Mouse (Mus musculus) liver, embryonic 11.5 days (tissue): ENCODE data around the gene Myl12a. TPM values are rescaled to one million over a fixed set of nuclear protein-coding genes. Genes with fewer than 3 reads are reported as not detected.

ENCODE experiments used
- ATAC-seq: fragments of 200-750 bp; cut with Nextera tagmentation; replicated peaks from 2 replicates; pipeline ENCODE4 v1.8.0; 2017; ENCODE audit warnings: moderate number of reproducible peaks, mild to moderate bottlenecking, moderate TSS enrichment, moderate library complexity; ENCODE audit not compliant: low FRiP score
- DNase-seq: peaks from one replicate; pipeline ENCODE4 v3.0.0-alpha.2; 2017; ENCODE audit warnings: low spot score
- H3K27ac ChIP-seq: fragments of 300-500 bp; sonication (generic); 2 replicates; pipeline ENCODE4 v1.5.1; 2014; ENCODE audit warnings: mild to moderate bottlenecking, low read depth, low read length, control low read depth
- H3K27me3 ChIP-seq: fragments of 300-500 bp; sonication (generic); replicated peaks from 2 replicates; pipeline ENCODE4 v1.6.1; 2014; ENCODE audit warnings: low read length, mixed read lengths; ENCODE audit not compliant: control insufficient read depth, insufficient read depth
- H3K36me3 ChIP-seq: fragments of 300-500 bp; sonication (generic); 2 replicates; pipeline ENCODE4 v1.6.1; 2014; ENCODE audit warnings: mild to moderate bottlenecking, low read length, moderate library complexity, mixed read lengths; ENCODE audit not compliant: control insufficient read depth, insufficient read depth
- H3K4me1 ChIP-seq: fragments of 300-500 bp; sonication (generic); replicated peaks from 2 replicates; pipeline ENCODE4 v1.6.1; 2014; ENCODE audit warnings: low read length, mixed read lengths; ENCODE audit not compliant: control insufficient read depth, insufficient read depth
- H3K4me2 ChIP-seq: fragments of 300-500 bp; sonication (generic); 2 replicates; pipeline ENCODE4 v1.6.1; 2014; ENCODE audit warnings: mild to moderate bottlenecking, control low read depth, moderate library complexity
- H3K4me3 ChIP-seq: fragments of 300-500 bp; sonication (generic); 2 replicates; pipeline ENCODE4 v1.5.1; 2014; ENCODE audit warnings: low read depth, low read length, control low read depth
- H3K9ac ChIP-seq: fragments of 300-500 bp; sonication (generic); 2 replicates; pipeline ENCODE4 v1.6.1; 2014; ENCODE audit warnings: low read depth, low read length, control low read depth
- H3K9me3 ChIP-seq: fragments of 300-500 bp; sonication (generic); 2 replicates; pipeline ENCODE4 v1.6.1; 2016; ENCODE audit warnings: low read length, inconsistent platforms, mixed read lengths; ENCODE audit not compliant: control insufficient read depth
- WGBS: fragments of 180-500 bp; shearing (Covaris S2); extraction: QIAGEN DNeasy Blood & Tissue Kit; methylation state at CpG from one replicate; pipeline ENCODE4 v1.1.7; 2014; 5-methylcytosine and 5-hydroxymethylcytosine counted together
- polyA plus RNA-seq: library from polyadenylated mRNA; unstranded; fragments of >200 nt; fragmentation: Nextera tagmentation; extraction: Ambion mirVana; gene quantifications from 2 replicates; pipeline ENCODE4 v1.2.1, GENCODE M21; 2014

Myl12a gene
- polyA plus RNA-seq, 1 experiment from 2014 or later, result 442 TPM

- H3K9ac ChIP-seq, result no peak overlapping the region
- ATAC-seq (no peak), DNase-seq (peak; percentile 1)
- no peak overlapping the region for H3K4me2 ChIP-seq
- H3K9me3 ChIP-seq, result no peaks in the 10 kb centered on the region
- no peaks in the 10 kb centered on the region for H3K36me3 ChIP-seq
- no peak overlapping the region for H3K27ac ChIP-seq
- 73% methylated on average over 5 of the region's 5 CpGs for whole genome bisulfite sequencing
- H3K27me3 ChIP-seq, result no peaks in the 10 kb centered on the region
- H3K4me3 ChIP-seq, result no peak overlapping the region
- no peaks in the 10 kb centered on the region for H3K4me1 ChIP-seq
Measured at GRCm38 (mm10) chr17:71034472-71034871, 31.8 kb upstream of the Myl12a start.

- DNase-seq, result no peak
- Histone ChIP-seq H3K4me1 (no peaks in the 10 kb centered on the region), H3K4me2 (no peak overlapping the region), H3K27ac (no peak overlapping the region), H3K36me3 (no peaks in the 10 kb centered on the region), H3K9me3 (no peaks in the 10 kb centered on the region), H3K9ac (no peak overlapping the region), H3K4me3 (no peak overlapping the region), H3K27me3 (no peaks in the 10 kb centered on the region)
- ATAC-seq, result no peak
- WGBS, result 82% methylated on average over 10 of the region's 10 CpGs
Measured at GRCm38 (mm10) chr17:71032719-71033118, 30.0 kb upstream of the Myl12a start.

- ATAC-seq, result no peak
- WGBS, result 91% methylated on average over 3 of the region's 3 CpGs
- no peak overlapping the region for H3K4me2 ChIP-seq
- H3K4me1 ChIP-seq, result no peaks in the 10 kb centered on the region
- no peaks in the 10 kb centered on the region for H3K36me3 ChIP-seq
- H3K9ac ChIP-seq, result no peak overlapping the region
- no peaks in the 10 kb centered on the region for H3K27me3 ChIP-seq
- DNase-seq, result no peak
- no peaks in the 10 kb centered on the region for H3K9me3 ChIP-seq
- H3K4me3 ChIP-seq, result no peak overlapping the region
- no peak overlapping the region for H3K27ac ChIP-seq
Measured at GRCm38 (mm10) chr17:71027186-71027585, 24.5 kb upstream of the Myl12a start.

DNA sequence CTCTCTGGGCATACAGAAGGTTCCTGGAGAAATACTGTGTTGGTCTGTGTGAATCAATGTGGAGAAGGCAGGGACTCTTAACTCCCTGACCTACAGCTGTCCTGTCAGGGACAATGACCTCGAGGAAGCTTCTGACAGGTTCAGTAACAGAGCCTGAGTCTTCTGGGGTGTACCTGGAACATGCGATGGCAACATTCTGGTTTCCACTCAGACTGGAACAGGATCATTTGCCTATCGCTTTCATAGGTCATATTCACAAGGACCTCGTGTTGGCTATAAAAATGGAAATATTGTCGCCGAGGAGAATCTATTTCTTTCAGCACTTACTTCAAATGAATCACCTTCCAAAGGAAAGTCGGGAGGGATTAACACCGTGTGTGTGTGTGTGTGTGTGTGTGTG is 23.2 kb upstream of the Myl12a start:
- Histone ChIP-seq H3K9me3 (no peaks in the 10 kb centered on the region), H3K4me1 (no peaks in the 10 kb centered on the region), H3K36me3 (no peaks in the 10 kb centered on the region), H3K27me3 (no peaks in the 10 kb centered on the region), H3K4me3 (no peak overlapping the region), H3K9ac (no peak overlapping the region), H3K27ac (no peak overlapping the region), H3K4me2 (no peak overlapping the region)
- 79% methylated on average over 8 of the region's 8 CpGs for WGBS
- no peak for DNase-seq
- no peak for ATAC-seq

DNA sequence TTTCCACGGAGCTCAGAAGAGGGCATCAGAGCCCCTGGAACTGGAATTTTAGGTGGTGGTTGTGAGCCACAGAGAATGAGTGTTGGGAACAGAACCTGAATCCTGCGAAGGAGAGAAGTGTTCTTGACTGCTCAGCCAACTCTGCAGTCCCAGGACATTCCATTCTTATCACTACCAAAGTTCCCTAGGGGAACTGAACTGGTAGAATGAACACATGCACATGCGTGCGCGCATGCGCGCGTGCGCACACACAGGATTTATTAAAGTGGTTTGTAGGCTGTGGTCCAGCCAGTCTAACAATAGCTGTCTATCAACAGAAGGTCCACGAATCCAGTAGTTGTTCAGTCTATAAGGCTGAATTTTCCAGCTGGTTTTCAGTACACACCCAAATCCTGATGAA is 21.4 kb upstream of the Myl12a start:
- Histone ChIP-seq H3K9me3 (no peaks in the 10 kb centered on the region), H3K4me2 (no peak overlapping the region), H3K27ac (no peak overlapping the region), H3K9ac (no peak overlapping the region), H3K4me1 (peaks cover 8% of the 10 kb centered on the region), H3K27me3 (no peaks in the 10 kb centered on the region), H3K4me3 (no peak overlapping the region), H3K36me3 (no peaks in the 10 kb centered on the region)
- no peak for DNase-seq
- 90% methylated on average over 10 of the region's 10 CpGs for WGBS
- no peak for ATAC-seq

DNA sequence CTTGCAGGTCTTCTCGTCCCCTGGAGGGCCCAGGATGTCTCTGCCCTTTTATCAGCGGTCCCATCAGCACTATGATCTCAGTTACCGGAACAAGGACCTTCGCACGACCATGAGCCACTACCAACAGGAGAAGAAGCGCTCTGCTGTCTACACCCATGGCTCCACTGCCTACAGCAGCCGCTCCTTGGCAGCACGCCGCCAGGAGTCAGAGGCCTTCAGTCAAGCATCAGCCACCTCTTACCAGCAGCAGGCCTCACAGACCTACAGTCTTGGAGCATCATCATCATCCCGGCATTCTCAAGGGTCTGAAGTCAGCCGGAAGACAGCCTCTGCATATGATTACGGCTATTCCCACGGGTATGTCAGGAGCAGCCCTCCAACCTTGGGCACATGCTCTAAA is 20.2 kb upstream of the Myl12a start:
- H3K4me2 ChIP-seq, result no peak overlapping the region
- H3K4me1 ChIP-seq, result peaks cover 8% of the 10 kb centered on the region
- no peak overlapping the region for H3K9ac ChIP-seq
- no peaks in the 10 kb centered on the region for H3K36me3 ChIP-seq
- no peak overlapping the region for H3K27ac ChIP-seq
- ATAC-seq (no peak), DNase-seq (no peak)
- H3K9me3 ChIP-seq, result no peaks in the 10 kb centered on the region
- no peaks in the 10 kb centered on the region for H3K27me3 ChIP-seq
- 85% methylated on average over 13 of the region's 13 CpGs for WGBS
- H3K4me3 ChIP-seq, result no peak overlapping the region

- peak overlapping the region; percentile 26; the same call in 1 of the 2 replicates for H3K4me3 ChIP-seq
- no peak for DNase-seq
- H3K27me3 ChIP-seq, result no peaks in the 10 kb centered on the region
- 61% methylated on average over 9 of the region's 9 CpGs for WGBS
- H3K9me3 ChIP-seq, result no peaks in the 10 kb centered on the region
- peaks cover 8% of the 10 kb centered on the region for H3K4me1 ChIP-seq
- H3K4me2 ChIP-seq, result peak overlapping the region; percentile 45
- no peak overlapping the region for H3K27ac ChIP-seq
- no peaks in the 10 kb centered on the region for H3K36me3 ChIP-seq
- ATAC-seq, result no peak
- peak overlapping the region; percentile 50; the same call in 1 of the 2 replicates for H3K9ac ChIP-seq
Measured at GRCm38 (mm10) chr17:71019860-71020259, 17.2 kb upstream of the Myl12a start.

- no peaks in the 10 kb centered on the region for H3K36me3 ChIP-seq
- H3K4me1 ChIP-seq, result peaks cover 8% of the 10 kb centered on the region
- H3K9me3 ChIP-seq, result no peaks in the 10 kb centered on the region
- WGBS, result 20% methylated on average over 6 of the region's 6 CpGs
- DNase-seq, result no peak
- peak overlapping the region; percentile 50; the same call in 1 of the 2 replicates for H3K9ac ChIP-seq
- H3K4me2 ChIP-seq, result peak overlapping the region; percentile 45
- peak; percentile 49 for ATAC-seq
- peak overlapping the region; percentile 26; the same call in 1 of the 2 replicates for H3K4me3 ChIP-seq
- H3K27me3 ChIP-seq, result no peaks in the 10 kb centered on the region
- H3K27ac ChIP-seq, result no peak overlapping the region
Measured at GRCm38 (mm10) chr17:71019309-71019655, 16.6 kb upstream of the Myl12a start.

DNA sequence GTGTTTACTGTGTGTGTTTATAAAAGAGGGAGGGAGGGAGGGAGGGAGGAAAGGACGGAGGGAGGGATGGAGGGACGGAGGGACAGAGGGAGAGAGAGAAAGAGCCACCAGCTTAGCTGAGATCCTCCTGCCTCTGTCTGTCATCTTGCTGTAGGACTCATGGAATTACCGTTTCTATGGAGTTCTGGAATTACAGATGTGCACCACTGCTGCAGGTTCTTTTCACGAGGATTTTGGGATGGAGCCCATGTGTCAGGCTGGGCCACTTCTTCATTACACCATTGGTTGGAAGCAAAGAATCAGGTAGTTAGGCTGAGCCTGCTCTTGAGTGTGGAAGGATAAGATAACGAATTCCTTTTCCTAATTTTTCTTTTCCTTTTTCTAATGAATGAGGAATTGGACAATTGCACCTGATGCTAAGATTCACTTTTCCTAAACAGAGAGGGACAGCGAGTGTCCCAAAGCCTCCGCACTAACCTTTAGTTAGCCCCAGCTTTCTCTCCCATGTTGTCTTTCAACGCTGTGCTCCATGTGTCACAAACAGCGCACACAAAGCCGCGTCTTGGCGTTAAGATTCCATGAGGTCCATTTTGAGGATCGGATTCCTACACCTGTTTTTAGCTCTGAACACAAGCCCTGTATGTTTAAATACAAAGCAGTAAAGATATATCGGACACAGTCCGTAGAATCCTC is 16.1 kb upstream of the Myl12a start:
- no peak for DNase-seq
- H3K27ac ChIP-seq, result no peak overlapping the region
- ATAC-seq, result no peak
- H3K4me2 ChIP-seq, result no peak overlapping the region; the same call in 1 of the 2 replicates
- H3K4me1 ChIP-seq, result peaks cover 8% of the 10 kb centered on the region
- H3K27me3 ChIP-seq, result no peaks in the 10 kb centered on the region
- WGBS, result 80% methylated on average over 15 of the region's 15 CpGs
- H3K9me3 ChIP-seq, result no peaks in the 10 kb centered on the region
- H3K36me3 ChIP-seq, result no peaks in the 10 kb centered on the region
- no peak overlapping the region for H3K9ac ChIP-seq
- no peak overlapping the region for H3K4me3 ChIP-seq
